Mouse (Mus musculus) right cerebral cortex, postnatal 10 days (tissue): ENCODE results near the gene Rabgef1.

Experiments
- DNase-seq, 2 experiments: peaks; one replicate each; pipeline ENCODE4 v3.0.0; 2021; ENCODE audit warnings: low spot score in 2 of 2

Rabgef1 gene

GRCm38 (mm10) chr5:130171423-130171954 is at the start of gene Rabgef1:
TSS of gene Rabgef1 (plus strand) at chr5:130171798.
- DNase-seq, result peak; percentile 95

DNA sequence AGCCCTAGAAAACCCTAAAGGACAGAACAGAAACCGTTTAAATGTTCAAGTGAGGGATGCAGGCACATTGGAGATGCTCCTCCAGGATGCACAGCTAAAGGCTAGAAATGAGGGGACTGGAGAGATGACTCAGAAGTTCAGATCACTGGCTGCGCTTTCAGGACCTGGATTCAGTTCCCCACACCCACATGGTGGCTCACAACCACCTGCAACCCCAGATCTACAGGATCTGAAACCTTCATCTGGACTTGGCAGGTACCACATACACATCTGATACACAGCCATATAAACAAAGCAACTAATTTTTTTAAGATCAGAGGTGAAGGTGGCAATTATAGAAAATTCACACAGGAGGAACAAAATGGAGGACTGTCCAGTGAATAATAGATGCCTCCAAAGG is 49.2 kb upstream of the Rabgef1 start:
- DNase-seq, result no peak

GRCm38 (mm10) chr5:130124271-130124670 is 47.3 kb upstream of the Rabgef1 start:
- DNase-seq, result no peak

- no peak for DNase-seq
Measured at GRCm38 (mm10) chr5:130128686-130129523, 42.7 kb upstream of the Rabgef1 start.

- no peak for DNase-seq
Measured at GRCm38 (mm10) chr5:130129524-130129793, 42.1 kb upstream of the Rabgef1 start.

- no peak for DNase-seq
Measured at GRCm38 (mm10) chr5:130136597-130136996, 35.0 kb upstream of the Rabgef1 start.

DNA sequence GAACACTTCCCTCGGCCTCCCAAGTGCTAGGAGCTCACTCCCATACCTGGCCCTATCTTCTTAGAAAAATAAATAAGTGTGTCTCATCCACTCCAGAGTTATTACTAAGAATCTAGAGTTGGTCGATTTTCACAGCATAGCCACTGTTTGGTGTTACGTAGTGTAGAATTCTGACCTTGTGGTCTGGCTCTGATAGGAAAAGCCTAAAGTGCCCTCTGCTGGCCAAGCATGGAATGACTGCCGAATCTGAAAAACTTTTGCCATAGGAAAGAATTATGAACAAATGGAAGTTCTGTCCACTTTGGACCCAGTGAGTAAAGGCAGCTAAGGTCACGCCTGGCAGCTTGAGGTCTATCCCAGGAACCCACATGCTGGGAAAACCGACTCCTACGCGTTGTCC is 32.2 kb upstream of the Rabgef1 start:
- DNase-seq, result peak; percentile 68 to 82

DNA sequence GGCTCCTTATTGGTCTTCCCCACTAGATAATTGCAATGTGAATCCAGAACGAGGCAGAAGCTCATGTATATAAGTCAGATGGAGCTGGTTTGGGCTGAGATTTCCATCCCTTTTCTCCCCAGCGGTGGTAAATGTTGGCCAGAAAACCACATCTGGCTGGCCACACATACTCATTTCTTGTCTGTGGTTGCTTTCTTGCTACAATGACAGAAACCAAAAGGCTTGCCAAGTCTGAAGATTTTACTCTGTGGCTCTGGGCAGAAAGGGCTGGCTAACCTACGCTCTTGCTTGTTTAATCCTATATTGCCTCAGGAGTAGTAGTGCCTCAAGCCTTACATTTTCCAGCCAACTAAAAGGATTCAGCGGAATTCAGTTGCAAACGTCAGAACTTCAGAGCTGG is 30.5 kb upstream of the Rabgef1 start:
- no peak for DNase-seq

GRCm38 (mm10) chr5:130142041-130142440 is 29.6 kb upstream of the Rabgef1 start:
- DNase-seq, result no peak

DNA sequence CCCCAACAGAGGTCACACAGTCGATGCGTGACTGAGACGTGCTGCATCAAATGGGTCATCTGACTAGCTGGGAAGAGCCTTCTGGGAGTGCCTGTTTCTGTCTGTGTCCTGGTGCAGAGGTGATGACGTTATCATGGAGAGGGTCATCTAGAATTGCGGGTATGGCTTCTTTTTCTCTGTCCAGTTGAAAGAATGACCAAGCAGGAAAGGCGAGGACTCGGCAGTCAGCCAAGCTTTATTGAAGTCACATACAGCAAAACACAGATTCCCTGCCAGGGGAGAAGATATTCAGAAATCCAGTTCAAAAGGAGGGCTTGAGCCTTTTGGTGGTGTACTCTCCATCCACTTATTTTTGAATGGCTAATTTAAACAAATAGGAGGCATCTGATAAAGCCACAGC is 28.5 kb upstream of the Rabgef1 start:
- DNase-seq, result no peak

DNA sequence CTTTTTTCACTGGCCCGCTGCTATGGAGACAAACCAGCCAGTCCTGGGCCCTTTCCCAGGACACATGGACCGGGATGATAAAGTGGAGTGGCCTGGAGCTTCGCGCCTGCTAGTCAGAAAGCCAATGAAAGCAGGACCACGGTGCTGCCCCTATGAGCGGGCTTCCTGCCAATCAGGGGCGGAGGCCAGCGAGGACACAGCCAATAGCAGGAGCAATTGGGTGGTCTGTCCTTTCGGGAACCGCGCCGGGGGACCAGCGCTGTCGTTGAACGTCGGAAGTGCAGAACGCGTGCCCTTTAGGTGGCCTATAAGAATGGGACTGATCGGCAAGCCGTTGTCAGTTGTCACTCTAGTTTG is 27.6 kb upstream of the Rabgef1 start:
- peak; percentile 91 to 94 for DNase-seq

- peak; percentile 99 to 100 for DNase-seq
Measured at GRCm38 (mm10) chr5:130144334-130145312, 27.0 kb upstream of the Rabgef1 start, which contains the start of gene Kctd7. TSS of gene Kctd7 (plus strand) at chr5:130144861.

- DNase-seq, result peak; percentile 52 to 73
Measured at GRCm38 (mm10) chr5:130145961-130146360, 25.6 kb upstream of the Rabgef1 start.

GRCm38 (mm10) chr5:130149726-130150310 is 21.8 kb upstream of the Rabgef1 start:
- DNase-seq, result no peak

GRCm38 (mm10) chr5:130154286-130154685 is 17.3 kb upstream of the Rabgef1 start:
- no peak for DNase-seq

- no peak for DNase-seq
Measured at GRCm38 (mm10) chr5:130158545-130158944, 13.1 kb upstream of the Rabgef1 start.

- no peak for DNase-seq
Measured at GRCm38 (mm10) chr5:130159761-130160201, 11.8 kb upstream of the Rabgef1 start.

DNA sequence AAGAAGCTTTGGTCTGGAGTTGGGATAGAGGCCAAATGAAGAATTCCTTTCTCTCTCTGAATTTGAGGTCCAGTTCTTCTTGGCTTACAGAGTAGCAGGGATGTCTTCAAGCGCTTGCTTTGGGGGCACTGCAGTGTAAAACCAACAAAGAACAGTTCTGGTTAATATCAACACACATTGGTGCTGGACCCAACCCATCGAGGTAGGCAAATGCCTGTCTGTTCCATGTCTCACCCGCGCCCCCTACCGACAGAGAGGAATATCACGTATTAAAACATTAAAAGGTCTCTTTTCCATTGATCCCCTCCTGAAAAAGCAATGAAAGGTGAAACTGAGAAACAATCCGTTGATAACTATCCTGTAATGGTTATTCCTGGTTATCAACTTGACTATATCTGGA is 7.9 kb upstream of the Rabgef1 start:
- peak; percentile 62 to 81 for DNase-seq

- DNase-seq, result no peak
Measured at GRCm38 (mm10) chr5:130165213-130165612, 6.4 kb upstream of the Rabgef1 start.

GRCm38 (mm10) chr5:130169109-130169508 is 2.5 kb upstream of the Rabgef1 start:
- DNase-seq, result no peak

DNA sequence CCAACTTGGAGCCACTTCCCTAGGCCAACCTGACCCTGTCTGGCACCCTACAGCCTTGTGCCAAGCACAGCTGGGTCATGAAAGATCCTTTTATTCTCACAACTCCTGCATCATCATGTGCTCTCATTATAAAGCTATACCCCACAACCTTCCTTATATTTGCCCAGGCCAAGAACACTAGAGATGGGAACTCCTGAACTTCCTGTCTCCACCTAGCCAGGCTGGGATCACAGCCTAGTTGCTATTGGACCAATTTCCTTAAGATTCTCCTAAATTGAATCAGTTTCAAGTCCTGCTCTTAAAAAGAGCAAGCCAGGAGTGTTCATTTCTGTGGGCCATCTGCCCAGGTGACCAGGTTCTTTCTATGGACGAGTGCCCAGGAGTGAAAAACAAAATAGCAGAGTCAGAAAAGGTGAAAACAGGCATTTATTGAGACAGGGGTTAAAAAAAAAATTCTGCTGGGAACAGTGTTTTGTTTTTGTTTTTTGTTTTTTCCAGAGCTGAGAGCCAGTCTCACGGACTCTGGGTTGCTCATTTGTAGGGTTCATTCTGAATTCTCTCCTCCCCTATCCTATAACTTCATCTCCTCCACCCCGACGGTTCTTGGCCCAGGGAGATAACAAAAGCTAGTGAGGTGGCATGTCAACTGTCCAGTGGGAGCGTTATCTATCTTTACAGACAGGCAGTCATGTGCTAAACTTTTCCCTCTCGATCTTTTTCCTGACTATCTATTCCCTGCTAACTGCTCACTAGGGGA is 754 bp upstream of the Rabgef1 start:
- no peak for DNase-seq
